Mouse (Mus musculus) C2C12 (cell line): ENCODE measurements around the gene Ffar4. TPM values are rescaled to one million over a fixed set of nuclear protein-coding genes. Genes with fewer than 3 reads are reported as not detected.

Experiments used
- H3K27me3 ChIP-seq: one replicate; pipeline ENCODE4 v1.6.1; 2011; ENCODE audit not compliant: control insufficient read depth, insufficient read depth, insufficient read length
- H3K36me3 ChIP-seq: one replicate; pipeline ENCODE4 v1.6.1; 2011; ENCODE audit not compliant: control insufficient read depth, insufficient read depth
- H3K4me3 ChIP-seq: one replicate; pipeline ENCODE4 v1.5.1; 2011; ENCODE audit warnings: mild to moderate bottlenecking, control low read depth; ENCODE audit not compliant: poor library complexity, insufficient read depth, severe bottlenecking
- H3K79me2 ChIP-seq: one replicate; pipeline ENCODE4 v1.6.1; 2011; ENCODE audit not compliant: control insufficient read depth, insufficient read depth
- H3K79me3 ChIP-seq: one replicate; pipeline ENCODE4 v1.6.1; 2011; ENCODE audit warnings: low read depth, control low read depth
- H3ac ChIP-seq: one replicate; pipeline ENCODE3; 2011; ENCODE audit warnings: low read depth; ENCODE audit not compliant: control insufficient read depth, insufficient read length
- CEBPB ChIP-seq: IDR thresholded peaks from one replicate; pipeline ENCODE4 v1.6.1; 2011; ENCODE audit warnings: low read depth, mild to moderate bottlenecking, control low read depth, moderate library complexity
- CTCF ChIP-seq: IDR thresholded peaks from one replicate; pipeline ENCODE4 v1.5.1; 2011; ENCODE audit not compliant: control insufficient read depth, insufficient read depth, insufficient read length
- FOSL1 ChIP-seq: IDR thresholded peaks from one replicate; pipeline ENCODE4 v1.8.0; 2011; ENCODE audit warnings: mild to moderate bottlenecking, low read length; ENCODE audit not compliant: poor library complexity, insufficient read depth, severe bottlenecking
- MAX ChIP-seq: IDR thresholded peaks from one replicate; pipeline ENCODE4 v1.6.1; 2011; ENCODE audit warnings: mild to moderate bottlenecking, control low read depth
- MYOD1 ChIP-seq: IDR thresholded peaks from one replicate; pipeline ENCODE4 v1.6.1; 2011; ENCODE audit warnings: low read depth; ENCODE audit not compliant: control insufficient read depth, insufficient read length
- MYOG ChIP-seq: IDR thresholded peaks from one replicate; pipeline ENCODE4 v1.6.1; 2011; ENCODE audit not compliant: control insufficient read depth, insufficient read length; ENCODE audit errors: extremely low read depth
- USF1 ChIP-seq: IDR thresholded peaks from one replicate; pipeline ENCODE4 v1.6.1; 2011; ENCODE audit warnings: low read depth, mild to moderate bottlenecking, control low read depth, moderate library complexity
- polyA plus RNA-seq: library from polyadenylated mRNA; unstranded; fragments of >200 nt; fragmentation: generic; extraction: Trizol; gene quantifications from one replicate; pipeline ENCODE4 v1.2.1, GENCODE M21; 2012; ENCODE audit warnings: missing spikeins

Ffar4 gene
- polyA plus RNA-seq, 1 experiment: not detected

DNA sequence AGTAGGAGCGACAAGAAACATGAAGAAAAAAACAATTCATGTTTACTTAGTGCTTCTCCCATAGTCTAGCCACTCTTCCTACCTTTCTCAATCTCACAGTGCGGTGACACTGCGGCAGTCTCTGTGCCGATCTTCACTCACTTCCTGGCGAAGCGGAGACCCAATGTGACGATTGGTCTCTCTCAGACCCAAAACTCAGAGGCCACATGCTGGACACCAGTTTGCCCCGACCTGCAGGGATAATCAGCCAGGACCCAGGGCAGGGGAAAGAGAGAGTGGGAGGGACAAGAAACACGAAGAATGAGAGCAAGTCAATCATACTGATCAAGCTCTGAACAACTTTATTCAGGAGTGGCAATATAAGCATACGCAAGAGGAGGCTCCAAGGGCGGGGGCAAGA lies 21.8 kb upstream of the Ffar4 start:
- Histone ChIP-seq H3ac (no peak overlapping the region), H3K36me3 (peaks cover 47% of the 10 kb centered on the region), H3K79me3 (no peaks in the 10 kb centered on the region), H3K79me2 (no peaks in the 10 kb centered on the region), H3K27me3 (no peaks in the 10 kb centered on the region), H3K4me3 (no peak overlapping the region)
- TF ChIP-seq MAX: no peak
- TF ChIP-seq CEBPB: no peak
- TF ChIP-seq MYOD1: no peak
- TF ChIP-seq CTCF: no peak
- no peak for TF ChIP-seq USF1
- TF ChIP-seq FOSL1: no peak

GRCm38 (mm10) chr19:38076251-38076650 lies 20.6 kb upstream of the Ffar4 start:
- Histone ChIP-seq H3K36me3 (peaks cover 35% of the 10 kb centered on the region), H3ac (no peak overlapping the region), H3K79me2 (no peaks in the 10 kb centered on the region), H3K4me3 (no peak overlapping the region), H3K79me3 (no peaks in the 10 kb centered on the region), H3K27me3 (no peaks in the 10 kb centered on the region)
- TF ChIP-seq MYOG: no peak
- no peak for TF ChIP-seq CEBPB
- no peak for TF ChIP-seq USF1
- TF ChIP-seq CTCF: no peak
- no peak for TF ChIP-seq MAX
- TF ChIP-seq MYOD1: no peak
- no peak for TF ChIP-seq FOSL1

DNA sequence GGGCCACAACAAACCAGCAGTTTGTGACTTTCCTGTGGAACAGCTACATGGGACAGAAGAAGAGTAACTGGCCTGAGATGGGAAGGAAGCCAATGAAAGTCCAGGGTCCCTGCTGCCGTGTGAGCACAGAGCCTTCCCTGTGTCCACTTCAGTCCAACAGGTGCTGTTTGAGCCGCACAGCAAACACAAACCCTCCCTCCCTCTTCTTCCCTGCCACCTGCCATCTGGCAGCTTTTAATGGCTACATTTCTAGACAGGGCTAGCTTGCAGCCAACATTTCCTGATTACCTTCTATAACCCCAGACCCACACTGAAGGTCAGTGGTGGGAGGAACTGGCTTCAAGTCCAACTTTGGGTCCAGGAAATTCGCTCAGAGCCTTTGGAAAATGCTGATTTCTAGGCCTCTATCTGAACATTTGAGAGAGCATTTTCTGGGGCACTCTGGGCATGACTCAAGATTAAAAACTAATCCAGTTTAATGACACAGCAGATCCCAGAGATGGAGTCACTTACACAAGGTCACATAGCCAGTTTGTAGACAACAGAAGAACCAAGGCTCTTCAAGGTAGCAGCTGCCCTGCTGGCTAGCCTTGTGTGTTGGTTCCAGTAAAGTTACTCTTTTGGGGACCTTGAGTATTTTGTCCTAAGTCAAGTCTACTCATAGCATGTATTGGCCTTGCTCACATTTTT lies 18.9 kb upstream of the Ffar4 start:
- H3K36me3 ChIP-seq: peaks cover 18% of the 10 kb centered on the region
- no peak overlapping the region for H3K4me3 ChIP-seq
- TF ChIP-seq FOSL1 (no peak), CTCF (no peak), USF1 (no peak), MYOD1 (no peak), MYOG (no peak), CEBPB (no peak), MAX (no peak)
- H3ac ChIP-seq: no peak overlapping the region
- no peaks in the 10 kb centered on the region for H3K79me3 ChIP-seq
- H3K27me3 ChIP-seq: no peaks in the 10 kb centered on the region
- no peaks in the 10 kb centered on the region for H3K79me2 ChIP-seq

GRCm38 (mm10) chr19:38081361-38081760 lies 15.5 kb upstream of the Ffar4 start:
- Histone ChIP-seq H3K79me3 (no peaks in the 10 kb centered on the region), H3K27me3 (no peaks in the 10 kb centered on the region), H3ac (no peak overlapping the region), H3K4me3 (no peak overlapping the region), H3K36me3 (no peaks in the 10 kb centered on the region), H3K79me2 (no peaks in the 10 kb centered on the region)
- no peak for TF ChIP-seq CTCF
- no peak for TF ChIP-seq FOSL1
- no peak for TF ChIP-seq USF1
- TF ChIP-seq CEBPB: no peak
- TF ChIP-seq MYOD1: no peak
- no peak for TF ChIP-seq MYOG
- no peak for TF ChIP-seq MAX

GRCm38 (mm10) chr19:38082931-38083525 lies 13.8 kb upstream of the Ffar4 start:
- no peak overlapping the region for H3K4me3 ChIP-seq
- no peak overlapping the region for H3ac ChIP-seq
- no peaks in the 10 kb centered on the region for H3K79me2 ChIP-seq
- TF ChIP-seq CTCF (no peak), FOSL1 (no peak), MYOD1 (no peak), USF1 (no peak), MYOG (no peak), CEBPB (no peak), MAX (no peak)
- no peaks in the 10 kb centered on the region for H3K79me3 ChIP-seq
- H3K27me3 ChIP-seq: no peaks in the 10 kb centered on the region
- no peaks in the 10 kb centered on the region for H3K36me3 ChIP-seq
